9 mouse cellular contexts compared by ENCODE assay signal in genomic region chr7:135792918-135793317, GRCm38 (mm10).
DNase-seq lines count a peak whose midpoint lies in the region; ATAC-seq lines count a peak whose summit lies in the region.
"Had no signal": no experiment of that assay in that cellular context is flagged by ENCODE, and none has a peak within 500 bp of the region (broad histone marks: within the 10 kb centered on the region; RNA-seq: fewer than 3 reads in every experiment).

No protein-coding gene starts in this region.

- intact Hi-C loops in heart, postnatal 14 days (cut with DNase I), result loop anchor here (5.0 kb wide), 1 partner anchor 1529 kb away; no protein-coding TSS in a partner anchor
- intact Hi-C loops in gastrocnemius, postnatal 36 days (cut with DNase I), result no loop called here

- no peak overlapping the region for H3K27ac ChIP-seq in heart, embryonic 11.5 days (ENCODE audit: low read depth, low read length)
- H3K27ac ChIP-seq: embryonic facial prominence, embryonic 13.5 days had no signal

- no peak overlapping the region for H3K4me3 ChIP-seq in heart, embryonic 11.5 days (ENCODE audit: low read depth, low read length)
- H3K4me3 ChIP-seq: embryonic facial prominence, embryonic 13.5 days had no signal

- H3K4me2 ChIP-seq in heart, embryonic 11.5 days, result no peak overlapping the region
- H3K4me2 ChIP-seq: embryonic facial prominence, embryonic 13.5 days had no signal

- no peak for DNase-seq in heart, adult 11 months
- DNase-seq in B cell, adult 2 months, result peak; percentile 64 to 66
- DNase-seq in T-cell, adult 2 months (ENCODE audit: low spot score), result peak; percentile 7
- DNase-seq in heart, postnatal 14 days, result peak; percentile 30 to 45
- peak; percentile 5 for DNase-seq in lung, postnatal 25 days (ENCODE audit: low spot score)
- DNase-seq in testis, postnatal 14 days (ENCODE audit: low spot score), result peak; percentile 58
- no peak for DNase-seq in gastrocnemius, postnatal 36 days

- H3K9me3 ChIP-seq in heart, embryonic 11.5 days (replicated peaks; ENCODE audit: control insufficient read depth, low read length), result no peaks in the 10 kb centered on the region
- H3K9me3 ChIP-seq: embryonic facial prominence, embryonic 13.5 days had no signal

- H3K36me3 ChIP-seq in heart, embryonic 11.5 days (ENCODE audit: control insufficient read depth, insufficient read depth, low read length), result no peaks in the 10 kb centered on the region
- H3K36me3 ChIP-seq: embryonic facial prominence, embryonic 13.5 days had no signal

- no peaks in the 10 kb centered on the region for H3K27me3 ChIP-seq in heart, embryonic 11.5 days (ENCODE audit: control insufficient read depth, insufficient read depth, low read length)

- 0 out of 2 replicates have a peak, but pooled peaks have one; percentile 47 for ATAC-seq in heart, embryonic 11.5 days (replicated peaks; ENCODE audit: insufficient number of reproducible peaks, low FRiP score, low TSS enrichment)

- no peak overlapping the region for H3K9ac ChIP-seq in heart, embryonic 11.5 days (ENCODE audit: low read depth, low read length)
- H3K9ac ChIP-seq: embryonic facial prominence, embryonic 13.5 days had no signal

- no peaks in the 10 kb centered on the region for H3K4me1 ChIP-seq in heart, embryonic 11.5 days (ENCODE audit: control insufficient read depth, insufficient read depth, low read length)

- 37% methylated on average over 8 of the region's 8 CpGs for WGBS in heart, embryonic 11.5 days (ENCODE audit: insufficient replicate concordance)

Comparison
In these comparisons a context has a peak if more than half of its experiments do, and no peak if none do; other contexts are left out.
1. DNase-seq: peak in B cell, adult 2 months (2 of 2), T-cell, adult 2 months (single experiment), heart, postnatal 14 days (2 of 2), lung, postnatal 25 days (single experiment) and testis, postnatal 14 days (single experiment); none in heart, adult 11 months (single experiment) and gastrocnemius, postnatal 36 days (0 of 2).